Mouse (Mus musculus) megakaryocyte, adult 5-6 weeks (primary cell): ENCODE results near the gene Arhgap40. TPM values are rescaled to one million over a fixed set of nuclear protein-coding genes. Genes with fewer than 3 reads are reported as not detected.

ENCODE experiments used
- total RNA-seq, 2 experiments: library from RNA; stranded (forward) in 1 of 2; stranded (reverse) in 1 of 2; fragments of 153-499, 151-499 nt in 1 of 2; fragments of 221-1000, 200-1000 nt in 1 of 2; gene quantifications; 2 replicates each; pipeline versions ENCODE4 v1.2.3 to v1.2.4; 2015 to 2017

Arhgap40 gene
- total RNA-seq, 2 experiments from 2014 or later = not detected

Other genes starting within 250 kb of the Arhgap40 start
- gene Lbp, start 206.3 kb upstream of the Arhgap40 start, total RNA-seq (2015) = 31.2 and 40.4 TPM in 2 replicates
- gene Lbp, start 206.3 kb upstream of the Arhgap40 start, total RNA-seq (2017) = 80.4 and 95.8 TPM in 2 replicates
- gene Snhg11, start 137.2 kb upstream of the Arhgap40 start, total RNA-seq (2015) = not detected in 2 replicates
- 0.08 TPM in 1 of 2 replicates, not detected in the other for gene Snhg11, start 137.2 kb upstream of the Arhgap40 start, total RNA-seq (2017)
- 45.3 and 45.4 TPM in 2 replicates for gene Ralgapb, start 102.9 kb upstream of the Arhgap40 start, total RNA-seq (2015)
- 29.7 and 32.2 TPM in 2 replicates for gene Ralgapb, start 102.9 kb upstream of the Arhgap40 start, total RNA-seq (2017)
- gene Adig, start 10.2 kb upstream of the Arhgap40 start, total RNA-seq (2015) = not detected in 2 replicates
- gene Adig, start 10.2 kb upstream of the Arhgap40 start, total RNA-seq (2017) = not detected in 2 replicates
- 0.07 TPM in 1 of 2 replicates, not detected in the other for gene Slc32a1, start 98.0 kb downstream of the Arhgap40 start, total RNA-seq (2015)
- 0.12 TPM in 1 of 2 replicates, not detected in the other for gene Slc32a1, start 98.0 kb downstream of the Arhgap40 start, total RNA-seq (2017)
- gene Actr5, start 112.1 kb downstream of the Arhgap40 start, total RNA-seq (2015) = 7.1 and 8.0 TPM in 2 replicates
- 13.0 and 13.1 TPM in 2 replicates for gene Actr5, start 112.1 kb downstream of the Arhgap40 start, total RNA-seq (2017)
- gene Ppp1r16b, start 152.6 kb downstream of the Arhgap40 start, total RNA-seq (2015) = 0.58 and 0.98 TPM in 2 replicates
- 0.70 and 1.3 TPM in 2 replicates for gene Ppp1r16b, start 152.6 kb downstream of the Arhgap40 start, total RNA-seq (2017)